Mouse (Mus musculus) midbrain, embryonic 16.5 days (tissue): ENCODE results near the gene Cnot4. TPM values are rescaled to one million over a fixed set of nuclear protein-coding genes. Genes with fewer than 3 reads are reported as not detected.

Source experiments
- ATAC-seq: fragments of 200-750 bp; cut with Nextera tagmentation; 2 replicates; pipeline ENCODE4 v1.8.0; 2017; ENCODE audit warnings: moderate TSS enrichment
- H3K27ac ChIP-seq: fragments of 300-500 bp; sonication (generic); 2 replicates; pipeline ENCODE4 v1.5.1; 2014; ENCODE audit warnings: mild to moderate bottlenecking, low read length, mixed read lengths
- H3K27me3 ChIP-seq: fragments of 300-500 bp; sonication (generic); 2 replicates; pipeline ENCODE4 v1.6.1; 2014; ENCODE audit warnings: low read depth, low read length, mixed read lengths; ENCODE audit not compliant: control insufficient read depth, insufficient read depth
- H3K36me3 ChIP-seq: fragments of 300-500 bp; sonication (generic); 2 replicates; pipeline ENCODE4 v1.6.1; 2014; ENCODE audit warnings: mild to moderate bottlenecking, low read length, moderate library complexity, mixed read lengths; ENCODE audit not compliant: control insufficient read depth, insufficient read depth
- H3K4me1 ChIP-seq: fragments of 300-500 bp; sonication (generic); 2 replicates; pipeline ENCODE4 v1.6.1; 2014; ENCODE audit warnings: mild to moderate bottlenecking, low read length, mixed read lengths; ENCODE audit not compliant: control insufficient read depth, insufficient read depth
- H3K4me2 ChIP-seq: fragments of 300-500 bp; sonication (generic); 2 replicates; pipeline ENCODE4 v1.6.1; 2014; ENCODE audit warnings: mild to moderate bottlenecking, low read length, mixed read lengths
- H3K4me3 ChIP-seq: fragments of 300-500 bp; sonication (generic); 2 replicates; pipeline ENCODE4 v1.5.1; 2014; ENCODE audit warnings: low read depth, mild to moderate bottlenecking, low read length, moderate library complexity, mixed read lengths
- H3K9ac ChIP-seq: fragments of 300-500 bp; sonication (generic); 2 replicates; pipeline ENCODE4 v1.6.1; 2014; ENCODE audit warnings: low read depth, low read length, mixed read lengths
- H3K9me3 ChIP-seq: fragments of 300-500 bp; sonication (generic); replicated peaks from 2 replicates; pipeline ENCODE4 v1.6.1; 2014; ENCODE audit warnings: mild to moderate bottlenecking, low read length, mixed read lengths; ENCODE audit not compliant: control insufficient read depth, poor library complexity, severe bottlenecking
- WGBS: fragments of 180-500 bp; shearing (Covaris S2); extraction: QIAGEN DNeasy Blood & Tissue Kit; methylation state at CpG from one replicate; pipeline ENCODE4 v1.1.7; 2014; 5-methylcytosine and 5-hydroxymethylcytosine counted together
- polyA plus RNA-seq: library from polyadenylated mRNA; unstranded; fragments of >200 nt; fragmentation: Nextera tagmentation; extraction: Ambion mirVana; gene quantifications from 2 replicates; pipeline ENCODE4 v1.2.1, GENCODE M21; 2015

Gene Cnot4
- polyA plus RNA-seq, 1 experiment from 2014 or later = 36.3 TPM

GRCm38 (mm10) chr6:35027257-35027656 lies 106.3 kb downstream of the Cnot4 start:
- ATAC-seq = 0 out of 2 replicates have a peak, but pooled peaks have one; percentile 42
- Histone ChIP-seq H3K4me1 (no peaks in the 10 kb centered on the region), H3K27ac (no peak overlapping the region), H3K4me2 (no peak overlapping the region), H3K27me3 (no peaks in the 10 kb centered on the region), H3K9ac (no peak overlapping the region), H3K4me3 (no peak overlapping the region), H3K9me3 (no peaks in the 10 kb centered on the region), H3K36me3 (no peaks in the 10 kb centered on the region; the same call in none of the 2 replicates)
- WGBS = 63% methylated on average over 6 of the region's 6 CpGs

- Histone ChIP-seq H3K4me2 (no peak overlapping the region), H3K4me1 (no peaks in the 10 kb centered on the region), H3K27me3 (no peaks in the 10 kb centered on the region), H3K27ac (no peak overlapping the region), H3K36me3 (peaks cover 2% of the 10 kb centered on the region), H3K9me3 (no peaks in the 10 kb centered on the region), H3K4me3 (no peak overlapping the region), H3K9ac (no peak overlapping the region)
- ATAC-seq = no peak
- WGBS = 95% methylated on average over 5 of the region's 5 CpGs
Measured at GRCm38 (mm10) chr6:35016624-35017023, 116.9 kb downstream of the Cnot4 start.

GRCm38 (mm10) chr6:35011953-35012352 lies 121.6 kb downstream of the Cnot4 start:
- H3K9ac ChIP-seq = no peak overlapping the region
- H3K4me1 ChIP-seq = no peaks in the 10 kb centered on the region
- no peaks in the 10 kb centered on the region; the same call in 1 of the 2 replicates for H3K36me3 ChIP-seq
- no peak overlapping the region for H3K4me2 ChIP-seq
- no peaks in the 10 kb centered on the region for H3K9me3 ChIP-seq
- no peak for ATAC-seq
- WGBS = 94% methylated on average over 1 of the region's 1 CpGs
- H3K27ac ChIP-seq = no peak overlapping the region
- no peak overlapping the region for H3K4me3 ChIP-seq
- no peaks in the 10 kb centered on the region for H3K27me3 ChIP-seq

GRCm38 (mm10) chr6:35010705-35011104 lies 122.8 kb downstream of the Cnot4 start:
- Histone ChIP-seq H3K27ac (no peak overlapping the region), H3K4me2 (no peak overlapping the region), H3K27me3 (no peaks in the 10 kb centered on the region), H3K4me1 (no peaks in the 10 kb centered on the region), H3K9me3 (no peaks in the 10 kb centered on the region), H3K9ac (no peak overlapping the region), H3K36me3 (no peaks in the 10 kb centered on the region), H3K4me3 (no peak overlapping the region)
- 96% methylated on average over 5 of the region's 5 CpGs for WGBS
- no peak for ATAC-seq

- Histone ChIP-seq H3K4me3 (no peak overlapping the region), H3K4me2 (no peak overlapping the region), H3K27ac (no peak overlapping the region), H3K4me1 (no peaks in the 10 kb centered on the region), H3K36me3 (no peaks in the 10 kb centered on the region), H3K9ac (no peak overlapping the region), H3K9me3 (no peaks in the 10 kb centered on the region), H3K27me3 (no peaks in the 10 kb centered on the region)
- ATAC-seq = no peak
- 81% methylated on average over 18 of the region's 18 CpGs for WGBS
Measured at GRCm38 (mm10) chr6:35002261-35002669, 131.3 kb downstream of the Cnot4 start.

- H3K4me2 ChIP-seq = peak overlapping the region; percentile 37
- WGBS = 14% methylated on average over 4 of the region's 4 CpGs
- no peaks in the 10 kb centered on the region for H3K9me3 ChIP-seq
- H3K27me3 ChIP-seq = 0 out of 2 replicates have a peak, but pooled peaks cover 2% of the 10 kb centered on the region
- peak; percentile 54; the same call in 1 of the 2 replicates for ATAC-seq
- H3K4me1 ChIP-seq = no peaks in the 10 kb centered on the region
- 0 out of 2 replicates have a peak overlapping the region, but pooled peaks have one; percentile 2 for H3K4me3 ChIP-seq
- H3K36me3 ChIP-seq = no peaks in the 10 kb centered on the region
- H3K27ac ChIP-seq = no peak overlapping the region
- H3K9ac ChIP-seq = no peak overlapping the region
Measured at GRCm38 (mm10) chr6:34999101-34999500, 134.4 kb downstream of the Cnot4 start.

GRCm38 (mm10) chr6:34996496-34996895 lies 137.0 kb downstream of the Cnot4 start:
- no peak overlapping the region for H3K27ac ChIP-seq
- WGBS = 90% methylated on average over 4 of the region's 4 CpGs
- H3K9ac ChIP-seq = no peak overlapping the region
- H3K9me3 ChIP-seq = no peaks in the 10 kb centered on the region
- H3K4me1 ChIP-seq = no peaks in the 10 kb centered on the region
- no peak for ATAC-seq
- H3K27me3 ChIP-seq = 0 out of 2 replicates have a peak, but pooled peaks cover 2% of the 10 kb centered on the region
- no peaks in the 10 kb centered on the region for H3K36me3 ChIP-seq
- H3K4me2 ChIP-seq = no peak overlapping the region
- H3K4me3 ChIP-seq = no peak overlapping the region

- no peak overlapping the region for H3K4me3 ChIP-seq
- no peaks in the 10 kb centered on the region for H3K4me1 ChIP-seq
- H3K9ac ChIP-seq = no peak overlapping the region
- H3K36me3 ChIP-seq = no peaks in the 10 kb centered on the region
- peak; percentile 34 for ATAC-seq
- 4% methylated on average over 13 of the region's 13 CpGs for WGBS
- H3K27me3 ChIP-seq = 0 out of 2 replicates have a peak, but pooled peaks cover 2% of the 10 kb centered on the region
- no peak overlapping the region for H3K27ac ChIP-seq
- H3K4me2 ChIP-seq = peak overlapping the region; percentile 39
- no peaks in the 10 kb centered on the region for H3K9me3 ChIP-seq
Measured at GRCm38 (mm10) chr6:34995265-34995681, 138.3 kb downstream of the Cnot4 start.

- no peaks in the 10 kb centered on the region for H3K36me3 ChIP-seq
- 73% methylated on average over 5 of the region's 5 CpGs for WGBS
- H3K4me2 ChIP-seq = peak overlapping the region; percentile 39; the same call in 1 of the 2 replicates
- H3K9ac ChIP-seq = no peak overlapping the region
- ATAC-seq = no peak
- no peak overlapping the region for H3K27ac ChIP-seq
- H3K27me3 ChIP-seq = 0 out of 2 replicates have a peak, but pooled peaks cover 2% of the 10 kb centered on the region
- no peaks in the 10 kb centered on the region for H3K4me1 ChIP-seq
- H3K4me3 ChIP-seq = no peak overlapping the region
- H3K9me3 ChIP-seq = no peaks in the 10 kb centered on the region
Measured at GRCm38 (mm10) chr6:34994692-34995091, 138.8 kb downstream of the Cnot4 start.
